Mouse (Mus musculus): ENCODE results near the gene Dnajc16. TPM values are rescaled to one million over a fixed set of nuclear protein-coding genes. Genes with fewer than 3 reads are reported as not detected.

The Dnajc16 gene
- polyA plus RNA-seq, 1 experiment: 12.0 TPM

DNA sequence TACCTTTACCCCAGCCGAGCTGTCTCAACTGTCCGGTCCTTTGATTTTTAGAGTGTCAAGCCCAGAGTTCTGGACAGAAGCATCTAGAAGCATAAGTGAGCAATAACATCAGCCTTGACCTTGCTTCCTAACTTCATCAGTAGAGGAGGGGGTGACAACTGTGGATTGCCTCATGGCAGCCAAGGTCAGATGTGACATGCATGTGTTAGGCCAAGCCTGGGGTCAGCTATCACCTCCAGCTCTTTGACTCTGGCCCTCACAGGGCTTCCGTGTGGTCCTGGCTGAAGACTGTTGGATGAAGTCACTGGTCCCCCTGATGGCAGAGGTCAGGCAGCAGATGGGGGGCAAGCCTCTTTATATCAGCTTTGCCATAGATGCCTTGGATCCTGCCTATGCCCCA is 33.6 kb downstream of the Dnajc16 start:
- H3K4me3 ChIP-seq (replicated peaks; ENCODE audit: extremely low read depth, low read depth, low read length): no peak overlapping the region
- H3K4me1 ChIP-seq (ENCODE audit: control insufficient read depth, insufficient read depth, low read length): no peaks in the 10 kb centered on the region
- no peak for DNase-seq
- 86% methylated on average over 3 of the region's 3 CpGs for WGBS
- TF ChIP-seq POLR2A (IDR thresholded peaks at IDR 0.05; ENCODE audit: borderline replicate concordance, extremely low read depth, low read depth, low read length): no peak

DNA sequence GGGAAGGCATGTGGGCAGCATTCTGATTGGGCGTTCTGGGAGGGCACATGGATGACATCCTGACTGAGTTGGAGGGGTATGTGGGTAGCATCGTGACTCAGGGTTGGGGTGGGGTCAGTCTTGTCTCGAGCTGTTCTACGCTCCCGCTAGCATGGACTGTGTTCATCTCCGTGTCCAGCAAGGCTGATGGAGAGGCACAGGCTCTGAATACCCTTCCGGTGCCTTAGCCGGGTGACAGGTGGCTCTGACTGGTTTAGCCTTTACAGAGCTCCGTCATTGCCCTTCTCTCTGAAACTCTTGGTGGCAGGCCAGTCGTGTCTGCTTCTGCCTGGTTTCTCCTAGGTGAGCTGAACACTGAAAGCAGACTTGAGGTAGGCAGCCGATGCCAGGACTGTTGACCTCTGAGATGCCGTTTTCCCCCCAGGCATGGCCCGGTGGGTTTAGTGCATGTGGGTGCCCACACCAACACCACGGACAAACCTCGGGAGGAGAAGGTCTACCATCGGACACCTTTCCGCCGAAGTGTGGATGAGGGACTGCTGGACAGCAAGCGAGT is 35.3 kb downstream of the Dnajc16 start:
- TF ChIP-seq POLR2A (IDR thresholded peaks at IDR 0.05; ENCODE audit: borderline replicate concordance, extremely low read depth, low read depth, low read length): no peak
- no peak for TF ChIP-seq CTCF (IDR thresholded peaks at IDR 0.05; ENCODE audit: insufficient read depth, low read length)
- Histone ChIP-seq H3K4me3 (replicated peaks; ENCODE audit: extremely low read depth, low read depth, low read length) (no peak overlapping the region), H3K4me1 (ENCODE audit: control insufficient read depth, insufficient read depth, low read length) (no peaks in the 10 kb centered on the region)
- WGBS: 86% methylated on average over 19 of the region's 19 CpGs
- no peak for DNase-seq

DNA sequence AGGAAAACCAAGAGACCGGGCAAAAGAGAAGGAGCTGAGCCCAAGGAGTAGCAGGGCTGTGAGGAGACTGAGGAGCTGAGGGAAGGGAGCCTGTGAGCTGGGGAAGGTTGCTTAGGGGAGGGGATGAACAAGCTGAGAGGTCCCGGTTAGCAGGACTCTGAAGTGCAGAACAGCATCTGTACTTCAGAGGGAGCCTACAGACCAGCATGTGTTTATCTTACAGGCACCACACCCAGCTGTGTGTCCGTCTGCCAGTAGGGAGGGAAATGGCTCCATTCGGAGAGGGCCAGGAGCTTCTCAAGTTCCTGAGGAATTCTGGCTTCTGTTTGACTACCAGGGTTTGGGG is 38.7 kb downstream of the Dnajc16 start:
- 8% methylated on average over 4 of the region's 4 CpGs for WGBS
- Histone ChIP-seq H3K4me3 (replicated peaks; ENCODE audit: extremely low read depth, low read depth, low read length) (no peak overlapping the region), H3K4me1 (ENCODE audit: control insufficient read depth, insufficient read depth, low read length) (no peaks in the 10 kb centered on the region)
- TF ChIP-seq POLR2A (IDR thresholded peaks at IDR 0.05; ENCODE audit: borderline replicate concordance, extremely low read depth, low read depth, low read length) (no peak), CTCF (IDR thresholded peaks at IDR 0.05; ENCODE audit: insufficient read depth, low read length) (no peak)
- no peak for DNase-seq

DNA sequence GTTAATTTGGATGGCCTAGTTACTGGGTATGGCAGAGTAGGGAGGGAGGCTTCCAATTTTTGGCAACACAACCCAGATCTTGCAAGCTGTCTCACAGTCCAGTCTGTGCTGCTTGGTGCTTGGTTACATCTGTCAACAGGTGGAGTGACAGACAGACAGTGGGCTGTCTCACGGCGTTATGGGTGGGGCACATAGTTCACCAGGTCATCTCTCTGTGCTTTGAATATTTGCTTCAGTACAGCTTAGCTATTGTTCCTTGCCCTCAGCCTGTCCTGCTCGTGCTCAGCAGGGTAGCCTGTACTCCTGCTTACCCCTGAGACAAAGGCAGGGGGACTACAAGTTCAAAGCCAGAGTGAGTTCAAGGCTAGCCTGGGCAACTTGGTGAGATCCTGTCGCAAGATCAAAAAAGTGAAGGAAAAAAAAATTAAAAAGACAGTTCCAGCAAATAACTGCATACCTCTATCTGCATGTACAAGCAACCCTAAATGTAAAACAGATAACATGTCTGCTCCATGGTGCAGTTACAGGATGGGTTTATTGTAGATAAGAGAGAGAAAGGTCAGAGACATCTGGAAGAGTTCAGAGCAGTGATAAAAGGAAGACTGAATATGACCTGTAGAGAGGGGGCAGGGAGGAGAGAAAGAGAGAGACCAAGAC is 39.2 kb downstream of the Dnajc16 start:
- Histone ChIP-seq H3K4me3 (replicated peaks; ENCODE audit: extremely low read depth, low read depth, low read length) (no peak overlapping the region), H3K4me1 (ENCODE audit: control insufficient read depth, insufficient read depth, low read length) (no peaks in the 10 kb centered on the region)
- TF ChIP-seq POLR2A (IDR thresholded peaks at IDR 0.05; ENCODE audit: borderline replicate concordance, extremely low read depth, low read depth, low read length): no peak
- TF ChIP-seq CTCF (IDR thresholded peaks at IDR 0.05; ENCODE audit: insufficient read depth, low read length): no peak
- 40% methylated on average over 4 of the region's 4 CpGs for WGBS
- DNase-seq: no peak

DNA sequence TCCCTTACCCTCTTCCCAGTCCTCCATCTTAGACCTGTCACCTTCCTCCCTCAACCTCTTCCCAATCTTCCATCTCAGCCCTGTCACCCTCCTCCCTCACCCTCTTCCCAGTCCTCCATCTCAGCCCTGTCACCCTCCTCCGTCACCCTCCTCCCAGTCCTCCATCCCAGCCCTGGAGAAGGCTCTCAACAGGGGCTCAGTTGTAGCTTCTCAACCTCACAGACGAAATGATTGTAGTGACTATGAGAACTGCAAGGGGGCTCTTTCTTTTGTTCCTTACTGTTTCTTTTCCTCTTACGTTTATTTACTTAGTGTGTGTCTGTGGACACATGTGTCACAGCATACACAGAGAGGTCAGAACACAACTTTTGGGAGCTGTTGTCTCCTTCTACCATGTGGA is 39.9 kb downstream of the Dnajc16 start:
- no peak for TF ChIP-seq CTCF (IDR thresholded peaks at IDR 0.05; ENCODE audit: insufficient read depth, low read length)
- TF ChIP-seq POLR2A (IDR thresholded peaks at IDR 0.05; ENCODE audit: borderline replicate concordance, extremely low read depth, low read depth, low read length): no peak
- no peak for DNase-seq
- no peak overlapping the region for H3K4me3 ChIP-seq (replicated peaks; ENCODE audit: extremely low read depth, low read depth, low read length)
- 69% methylated on average over 3 of the region's 3 CpGs for WGBS
- no peaks in the 10 kb centered on the region for H3K4me1 ChIP-seq (ENCODE audit: control insufficient read depth, insufficient read depth, low read length)

DNA sequence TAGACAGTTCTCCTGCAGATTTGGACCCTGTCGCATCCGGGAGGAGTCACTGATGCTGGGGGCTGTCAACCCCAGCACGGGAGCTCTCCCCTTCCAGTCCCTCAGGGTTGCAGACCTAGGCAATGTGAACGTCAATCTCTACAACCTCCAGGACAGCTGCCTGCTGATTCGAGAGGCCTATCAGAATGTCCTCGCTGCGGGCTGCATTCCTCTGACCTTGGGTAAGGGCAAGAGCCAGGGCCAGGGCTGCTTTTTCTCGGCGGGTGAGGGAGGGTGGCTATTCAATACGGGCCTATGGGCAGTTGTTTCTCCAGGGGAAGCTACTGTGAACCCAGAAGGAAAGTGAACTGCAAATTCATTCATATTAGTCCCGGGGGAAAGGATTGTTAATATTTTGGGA is 41.2 kb downstream of the Dnajc16 start:
- H3K4me1 ChIP-seq (ENCODE audit: control insufficient read depth, insufficient read depth, low read length): no peaks in the 10 kb centered on the region
- H3K4me3 ChIP-seq (replicated peaks; ENCODE audit: extremely low read depth, low read depth, low read length): no peak overlapping the region
- DNase-seq: no peak
- no peak for TF ChIP-seq CTCF (IDR thresholded peaks at IDR 0.05; ENCODE audit: insufficient read depth, low read length)
- TF ChIP-seq POLR2A (IDR thresholded peaks at IDR 0.05; ENCODE audit: borderline replicate concordance, extremely low read depth, low read depth, low read length): no peak
- 50% methylated on average over 11 of the region's 11 CpGs for WGBS

DNA sequence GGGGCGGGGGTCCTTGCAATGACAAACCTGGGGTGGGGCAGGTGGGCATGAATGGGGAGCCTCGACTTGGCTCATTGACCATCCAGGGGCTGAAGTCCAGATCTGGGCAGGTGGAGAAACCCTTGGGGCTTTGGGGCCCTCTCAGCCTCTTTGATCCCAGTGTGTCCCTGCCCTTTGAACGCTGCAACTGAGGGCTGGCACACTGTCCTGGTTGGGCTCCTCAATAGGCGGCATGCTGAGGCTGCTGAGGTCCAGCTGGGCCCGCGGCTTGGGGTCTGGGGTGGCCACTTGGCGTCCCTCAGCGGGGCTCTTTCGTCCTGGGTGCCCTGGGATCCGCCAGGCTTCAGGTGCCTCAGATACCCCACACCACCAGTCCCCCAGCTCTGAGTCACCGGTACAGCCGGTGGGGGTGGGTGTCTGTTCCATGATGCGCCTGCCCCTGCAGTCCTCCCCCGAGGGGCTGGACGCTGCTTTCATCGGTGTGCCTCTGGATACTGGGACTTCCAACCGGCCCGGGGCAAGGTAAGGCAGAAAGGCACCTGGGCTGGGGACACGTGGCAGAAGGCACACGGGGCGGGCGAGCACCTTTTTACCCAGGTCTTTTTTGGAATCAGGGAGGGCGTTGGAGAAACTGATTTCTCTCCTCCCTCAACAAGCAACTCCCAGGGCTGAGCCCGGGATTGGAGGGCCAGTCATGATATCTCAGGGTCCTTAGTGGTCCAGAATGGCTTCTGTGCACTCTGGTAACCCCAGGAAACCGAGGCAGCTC is 44.0 kb downstream of the Dnajc16 start, which contains the start of gene Agmat:
Agmat (plus strand) TSS at position 95 of the 769 bp plus-strand sequence.
- TF ChIP-seq CTCF (IDR thresholded peaks at IDR 0.05; ENCODE audit: insufficient read depth, low read length) (no peak), POLR2A (IDR thresholded peaks at IDR 0.05; ENCODE audit: borderline replicate concordance, extremely low read depth, low read depth, low read length) (no peak)
- Histone ChIP-seq H3K4me3 (replicated peaks; ENCODE audit: extremely low read depth, low read depth, low read length) (no peak within 1 kb of the TSS), H3K4me1 (ENCODE audit: control insufficient read depth, insufficient read depth, low read length) (no peaks in the 10 kb centered on the region)
- 36% methylated on average over 25 of the region's 25 CpGs for WGBS
- no peak for DNase-seq

DNA sequence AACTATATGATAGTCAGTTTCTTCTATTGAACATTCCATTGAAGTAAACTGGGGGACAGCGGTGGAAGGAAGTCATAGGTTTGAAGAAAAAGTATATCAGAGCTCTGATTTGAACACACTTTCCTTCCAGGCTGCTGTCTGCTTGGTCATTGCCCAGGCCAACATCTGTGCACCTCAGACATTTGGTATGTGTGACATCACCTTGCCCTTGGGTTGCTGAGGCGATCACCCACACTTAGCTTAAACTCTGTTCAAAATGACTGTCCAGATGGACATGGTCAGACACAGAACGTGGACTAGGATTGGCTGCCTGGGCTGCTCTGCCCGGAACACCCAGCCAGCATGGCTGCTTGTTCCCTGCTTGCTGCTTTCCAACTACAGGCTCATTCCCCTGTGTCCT is 48.4 kb downstream of the Dnajc16 start:
- TF ChIP-seq CTCF (IDR thresholded peaks at IDR 0.05; ENCODE audit: insufficient read depth, low read length) (no peak), POLR2A (IDR thresholded peaks at IDR 0.05; ENCODE audit: borderline replicate concordance, extremely low read depth, low read depth, low read length) (no peak)
- DNase-seq: no peak
- H3K4me1 ChIP-seq (ENCODE audit: control insufficient read depth, insufficient read depth, low read length): no peaks in the 10 kb centered on the region
- whole genome bisulfite sequencing: 89% methylated on average over 4 of the region's 4 CpGs
- no peak overlapping the region for H3K4me3 ChIP-seq (replicated peaks; ENCODE audit: extremely low read depth, low read depth, low read length)

DNA sequence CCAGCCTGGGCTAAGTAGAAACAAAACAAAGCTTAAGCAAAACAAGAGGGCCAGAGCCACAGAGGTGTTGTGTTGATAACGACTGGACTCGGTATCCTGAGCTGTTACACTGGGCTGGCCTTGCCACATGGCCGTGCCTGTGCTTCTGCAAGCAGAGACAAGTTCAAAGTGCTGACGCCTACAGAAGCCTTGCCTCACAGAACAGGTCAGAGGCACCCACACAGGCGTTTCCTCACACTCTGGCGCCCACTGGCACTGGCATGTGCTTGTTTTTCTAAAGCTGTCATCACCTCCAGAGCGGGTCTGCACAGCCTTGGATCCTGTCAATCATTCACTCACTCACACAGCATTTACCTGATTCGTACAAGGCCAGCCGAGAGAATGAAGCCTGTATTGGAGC is 48.9 kb downstream of the Dnajc16 start:
- Histone ChIP-seq H3K4me3 (replicated peaks; ENCODE audit: extremely low read depth, low read depth, low read length) (no peak overlapping the region), H3K4me1 (ENCODE audit: control insufficient read depth, insufficient read depth, low read length) (no peaks in the 10 kb centered on the region)
- TF ChIP-seq CTCF (IDR thresholded peaks at IDR 0.05; ENCODE audit: insufficient read depth, low read length): no peak
- no peak for TF ChIP-seq POLR2A (IDR thresholded peaks at IDR 0.05; ENCODE audit: borderline replicate concordance, extremely low read depth, low read depth, low read length)
- 45% methylated on average over 9 of the region's 9 CpGs for WGBS
- no peak for DNase-seq

DNA sequence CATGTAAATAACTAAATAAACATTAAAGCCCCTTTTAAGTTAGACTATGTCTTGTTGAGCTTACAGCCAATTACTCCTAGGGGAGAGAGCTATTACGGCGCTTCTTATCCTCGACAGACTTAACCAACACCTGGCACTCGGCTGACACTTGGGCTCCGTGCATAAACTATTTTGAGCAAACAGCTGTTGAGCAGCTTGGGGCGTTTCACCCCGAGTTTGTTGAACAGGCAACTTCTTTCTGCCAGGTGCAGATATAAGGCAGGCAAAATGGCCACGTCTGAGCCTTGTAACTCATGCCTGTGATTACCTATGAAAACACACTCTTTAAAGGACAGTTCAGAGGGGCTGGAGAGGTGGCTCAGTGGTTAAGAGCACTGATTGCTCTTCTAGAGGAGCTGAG is 52.7 kb downstream of the Dnajc16 start:
- no peak for TF ChIP-seq POLR2A (IDR thresholded peaks at IDR 0.05; ENCODE audit: borderline replicate concordance, extremely low read depth, low read depth, low read length)
- no peak for TF ChIP-seq CTCF (IDR thresholded peaks at IDR 0.05; ENCODE audit: insufficient read depth, low read length)
- H3K4me1 ChIP-seq (ENCODE audit: control insufficient read depth, insufficient read depth, low read length): no peaks in the 10 kb centered on the region
- WGBS: 61% methylated on average over 8 of the region's 8 CpGs
- no peak for DNase-seq
- H3K4me3 ChIP-seq (replicated peaks; ENCODE audit: extremely low read depth, low read depth, low read length): no peak overlapping the region

All from lung, adult 2 months (tissue).